Mouse (Mus musculus): ENCODE results near the gene Camk2g.

Gene Camk2g

GRCm38 (mm10) chr14:20701554-20701953 lies 92.3 kb downstream of the Camk2g start:
- DNase-seq (ENCODE audit: low spot score): no peak

- DNase-seq (ENCODE audit: low spot score): no peak
Observed at GRCm38 (mm10) chr14:20700362-20700761, 93.5 kb downstream of the Camk2g start.

- DNase-seq (ENCODE audit: low spot score): no peak
Observed at GRCm38 (mm10) chr14:20698515-20698914, 95.4 kb downstream of the Camk2g start.

GRCm38 (mm10) chr14:20696986-20697385 lies 96.9 kb downstream of the Camk2g start:
- peak; percentile 40 for DNase-seq (ENCODE audit: low spot score)

- no peak for DNase-seq (ENCODE audit: low spot score)
Observed at GRCm38 (mm10) chr14:20695761-20696520, 97.9 kb downstream of the Camk2g start.

- DNase-seq (ENCODE audit: low spot score): peak; percentile 89
Observed at GRCm38 (mm10) chr14:20694884-20695760, 98.8 kb downstream of the Camk2g start, which contains the start of gene Fut11. TSS of gene Fut11 (plus strand) at chr14:20694968.

- DNase-seq (ENCODE audit: low spot score): no peak
Observed at GRCm38 (mm10) chr14:20694185-20694883, 99.6 kb downstream of the Camk2g start.

- no peak for DNase-seq (ENCODE audit: low spot score)
Observed at GRCm38 (mm10) chr14:20693589-20694101, 100.2 kb downstream of the Camk2g start.

- DNase-seq (ENCODE audit: low spot score): no peak
Observed at GRCm38 (mm10) chr14:20691772-20692171, 102.1 kb downstream of the Camk2g start.

GRCm38 (mm10) chr14:20689009-20689408 lies 104.9 kb downstream of the Camk2g start:
- DNase-seq (ENCODE audit: low spot score): no peak

GRCm38 (mm10) chr14:20686576-20686975 lies 107.3 kb downstream of the Camk2g start:
- DNase-seq (ENCODE audit: low spot score): no peak
